Mouse (Mus musculus) E14TG2a.4 (cell line): ENCODE measurements around the gene Gpatch8.

ENCODE experiments used
- CTCF ChIP-seq: conservative IDR thresholded peaks from 2 replicates; pipeline ENCODE4 v1.5.1; 2014; ENCODE audit warnings: low read length
- NANOG ChIP-seq: IDR thresholded peaks from 2 replicates; pipeline ENCODE4 v1.6.1; 2014; ENCODE audit warnings: borderline replicate concordance, low read length, mixed read lengths
- POU5F1 ChIP-seq: IDR thresholded peaks from 2 replicates; pipeline ENCODE4 v1.6.1; 2014; ENCODE audit warnings: low read length, borderline replicate concordance

DNA sequence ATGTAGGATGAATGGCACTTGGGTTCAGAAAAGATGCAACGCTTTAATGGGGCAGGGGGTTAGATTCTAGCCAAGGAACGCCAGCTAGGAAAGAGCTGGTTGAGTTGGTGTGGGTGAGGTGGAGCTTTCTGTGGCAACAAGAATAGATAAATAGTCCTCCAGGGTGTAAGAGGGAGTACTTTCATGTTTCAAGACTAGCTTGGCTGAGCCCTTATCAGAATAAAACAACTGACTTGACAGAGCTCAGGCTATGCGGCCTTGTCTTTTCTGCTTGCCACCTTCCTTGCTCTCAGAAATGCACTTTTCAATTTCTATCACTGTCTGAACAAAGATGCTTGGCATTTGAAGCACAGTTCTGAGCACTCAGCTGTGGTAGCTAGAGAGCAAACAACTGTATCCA, 81.2 kb downstream of the Gpatch8 start:
- no peak for TF ChIP-seq CTCF
- TF ChIP-seq NANOG, result no peak
- no peak for TF ChIP-seq POU5F1
